Mouse (Mus musculus) kidney, adult 11 months (tissue): Measurements from ENCODE around the gene Olfr1024.

Experiments
- DNase-seq: peaks from one replicate; pipeline ENCODE4 v3.0.0; 2022

The Olfr1024 gene

GRCm38 (mm10) chr2:85904952-85905351, at the start of gene Olfr1024:
Gene Olfr1024, minus strand, starts transcription at chr2:85905052.
- DNase-seq = no peak

GRCm38 (mm10) chr2:85950137-85950536, 45.3 kb upstream of the Olfr1024 start, which contains the start of gene Olfr1028:
Gene Olfr1028, plus strand, starts transcription at chr2:85950437.
- no peak for DNase-seq

- DNase-seq = no peak
These were observed 16.4 kb upstream of the Olfr1024 start, which contains the start of gene Olfr1026 for GRCm38 (mm10) chr2:85921258-85921657. Gene Olfr1026, plus strand, starts transcription at chr2:85921558.

- no peak for DNase-seq
These were observed 10.0 kb upstream of the Olfr1024 start, which contains the start of gene Olfr1025-ps1 for GRCm38 (mm10) chr2:85914893-85915292. Gene Olfr1025-ps1, plus strand, starts transcription at chr2:85915193.

- no peak for DNase-seq
These were observed 8.3 kb upstream of the Olfr1024 start for GRCm38 (mm10) chr2:85913197-85913596.

- no peak for DNase-seq
These were observed 19.5 kb downstream of the Olfr1024 start, which contains the start of gene Olfr1023 for GRCm38 (mm10) chr2:85885340-85885739. Gene Olfr1023, plus strand, starts transcription at chr2:85885640.

- DNase-seq = no peak
These were observed 36.6 kb downstream of the Olfr1024 start, which contains the start of gene Olfr1022 for GRCm38 (mm10) chr2:85868294-85868693. Gene Olfr1022, plus strand, starts transcription at chr2:85868594.
